Mouse (Mus musculus) thymus, postnatal 36 days (tissue): ENCODE results near the gene Mef2d.
A peak's percentile ranks its signal among the peaks of the same experiment; 100 is the strongest.

ENCODE experiments used
- DNase-seq, 2 experiments: peaks; one replicate each; pipeline ENCODE4 v3.0.0; 2022; ENCODE audit warnings: mixed read lengths in 2 of 2

The Mef2d gene

GRCm38 (mm10) chr3:88141787-88142523 is at the start of gene Mef2d:
Gene Mef2d (plus strand): TSS chr3:88142372.
- peak; percentile 94 to 97 for DNase-seq

DNA sequence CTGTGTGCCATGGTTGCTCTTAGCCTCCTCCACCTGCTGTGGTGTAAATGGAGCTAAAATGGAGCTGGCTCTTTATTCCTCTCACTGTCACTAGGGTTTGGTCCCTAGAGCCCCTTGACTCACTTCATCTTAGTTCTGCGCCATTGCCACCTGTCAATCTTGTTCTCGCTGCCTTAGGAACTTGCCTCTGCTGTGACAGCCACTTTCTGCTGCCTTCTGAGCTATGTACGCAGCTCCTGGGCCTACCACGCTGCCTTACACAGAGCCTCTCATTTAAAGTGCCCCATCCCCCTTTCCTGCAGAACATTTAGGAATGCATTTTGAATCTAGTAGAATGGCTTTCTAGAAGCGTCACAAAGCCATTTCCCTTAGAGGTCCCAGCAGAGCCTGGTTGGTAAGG is 48.0 kb upstream of the Mef2d start:
- no peak for DNase-seq

GRCm38 (mm10) chr3:88097666-88098065 is 44.5 kb upstream of the Mef2d start:
- no peak for DNase-seq

- no peak for DNase-seq
These were observed 41.9 kb upstream of the Mef2d start for GRCm38 (mm10) chr3:88100251-88100650.

DNA sequence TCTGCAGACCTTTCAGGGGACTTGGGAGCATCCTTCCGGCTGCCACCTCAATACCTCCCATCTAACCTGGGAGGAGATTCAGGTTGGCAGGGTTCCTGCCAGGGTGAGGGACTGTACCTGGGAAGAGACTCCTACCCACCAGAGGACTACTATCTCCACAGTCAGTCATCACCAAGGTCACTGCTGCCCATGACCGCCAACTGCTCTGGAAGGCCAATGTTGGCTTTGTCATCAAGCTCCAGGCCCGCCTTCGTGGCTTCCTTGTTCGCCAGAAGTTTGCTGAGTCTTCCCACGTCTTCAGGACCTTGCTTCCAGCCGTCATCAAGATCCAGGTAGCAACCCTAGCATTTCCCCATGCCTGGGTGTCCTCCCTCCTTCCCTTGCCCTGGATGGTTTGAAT is 40.4 kb upstream of the Mef2d start:
- no peak for DNase-seq

GRCm38 (mm10) chr3:88102196-88102595 is 40.0 kb upstream of the Mef2d start:
- DNase-seq, result no peak

DNA sequence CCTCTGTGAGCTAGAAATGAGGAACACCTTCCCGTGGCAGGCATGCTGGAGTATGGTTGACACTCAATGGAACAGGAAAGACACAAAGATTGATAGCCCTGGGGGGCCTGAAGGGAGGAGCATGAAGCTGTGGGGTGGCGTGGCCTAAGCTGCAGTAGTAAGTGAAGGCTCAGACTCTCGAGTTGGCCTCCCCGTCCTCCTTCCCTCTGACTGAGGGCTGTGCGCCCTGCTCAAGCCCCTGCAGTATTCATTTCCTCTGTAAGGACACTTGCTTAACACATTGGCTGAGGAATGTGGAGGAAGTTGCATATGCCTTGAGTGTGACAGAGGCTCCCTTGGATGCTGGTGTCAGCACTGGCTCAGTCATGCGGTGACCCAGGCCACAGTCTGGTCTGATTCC is 39.6 kb upstream of the Mef2d start:
- DNase-seq, result no peak

DNA sequence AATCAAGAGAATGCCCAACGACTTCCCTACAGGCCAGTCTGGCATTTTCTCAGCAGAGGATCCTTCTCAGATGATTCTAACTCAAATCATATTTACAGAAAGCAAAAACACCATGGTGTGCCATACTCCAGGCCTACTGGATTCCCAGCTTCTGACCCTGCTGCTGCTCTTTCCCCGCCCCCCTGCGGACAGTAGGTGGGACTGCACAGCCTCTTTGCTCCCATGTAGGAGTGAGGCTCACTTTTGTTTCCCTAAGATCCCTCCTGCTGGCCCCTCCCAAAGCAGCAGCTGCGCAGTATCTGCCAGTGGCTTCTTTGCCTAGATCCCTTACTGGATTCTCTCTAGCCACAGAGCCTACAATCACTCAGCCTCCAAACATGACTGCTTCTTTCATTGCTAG is 36.0 kb upstream of the Mef2d start:
- DNase-seq, result no peak

DNA sequence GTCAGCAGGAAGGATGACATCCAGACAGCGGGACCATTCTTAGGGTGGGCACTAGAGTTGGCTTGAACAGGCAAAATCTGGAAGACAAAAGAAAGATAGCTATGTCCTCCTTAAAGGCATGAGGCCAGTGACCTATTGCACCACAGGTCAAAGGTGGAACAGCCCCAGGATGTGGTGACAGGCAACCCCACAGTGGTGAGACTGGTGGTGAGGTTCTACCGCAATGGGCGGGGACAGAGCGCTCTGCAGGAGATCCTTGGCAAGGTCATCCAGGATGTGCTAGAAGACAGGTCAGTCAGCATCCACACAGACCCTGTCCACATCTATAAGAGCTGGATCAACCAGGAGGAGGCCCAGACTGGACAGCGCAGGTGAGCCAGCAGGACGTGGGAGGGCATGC is 33.0 kb upstream of the Mef2d start:
- no peak for DNase-seq

DNA sequence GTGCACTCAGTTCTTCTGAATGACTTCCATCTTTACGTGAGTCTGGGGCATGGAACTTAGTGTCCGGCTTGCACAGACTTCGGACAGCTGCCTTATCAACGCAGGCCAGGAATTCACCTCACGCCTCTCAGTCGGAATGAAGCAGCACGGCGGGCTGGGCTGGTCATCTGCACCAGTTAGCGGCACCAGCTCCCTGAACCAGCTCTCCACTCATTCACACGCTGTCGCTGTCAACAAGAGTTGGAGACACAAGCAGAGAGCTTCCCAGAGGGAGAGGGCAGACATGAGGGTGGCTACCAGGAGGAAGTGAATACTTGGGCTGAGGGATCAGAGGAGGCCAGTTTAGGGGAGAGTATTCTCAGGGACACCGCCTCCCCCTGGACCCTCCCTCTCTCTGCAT is 27.8 kb upstream of the Mef2d start:
- DNase-seq, result no peak

DNA sequence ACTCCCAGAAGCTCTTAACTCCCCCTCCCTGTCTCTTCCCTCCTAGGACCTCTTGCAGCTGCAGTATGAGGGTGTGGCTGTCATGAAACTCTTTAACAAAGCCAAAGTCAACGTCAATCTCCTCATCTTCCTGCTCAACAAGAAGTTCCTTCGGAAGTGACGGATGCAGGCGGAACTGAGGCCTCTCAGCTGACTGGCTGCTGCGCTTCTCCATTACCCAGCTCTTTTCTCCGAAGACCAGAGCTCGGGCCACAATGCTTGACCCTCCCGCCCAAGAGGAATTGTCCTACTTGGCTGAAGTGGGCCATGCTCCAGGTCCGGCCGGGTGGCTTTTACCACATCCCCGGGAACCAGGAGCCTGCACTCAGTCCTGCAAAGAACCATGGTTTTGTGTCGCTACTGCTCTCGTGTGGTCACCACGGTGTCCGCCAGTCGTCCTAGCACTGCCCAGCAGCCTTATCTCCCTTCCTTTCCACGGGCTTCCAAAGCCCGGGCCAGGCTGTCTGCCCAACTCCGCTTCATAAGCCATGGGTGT is 22.0 kb upstream of the Mef2d start:
- DNase-seq, result no peak

DNA sequence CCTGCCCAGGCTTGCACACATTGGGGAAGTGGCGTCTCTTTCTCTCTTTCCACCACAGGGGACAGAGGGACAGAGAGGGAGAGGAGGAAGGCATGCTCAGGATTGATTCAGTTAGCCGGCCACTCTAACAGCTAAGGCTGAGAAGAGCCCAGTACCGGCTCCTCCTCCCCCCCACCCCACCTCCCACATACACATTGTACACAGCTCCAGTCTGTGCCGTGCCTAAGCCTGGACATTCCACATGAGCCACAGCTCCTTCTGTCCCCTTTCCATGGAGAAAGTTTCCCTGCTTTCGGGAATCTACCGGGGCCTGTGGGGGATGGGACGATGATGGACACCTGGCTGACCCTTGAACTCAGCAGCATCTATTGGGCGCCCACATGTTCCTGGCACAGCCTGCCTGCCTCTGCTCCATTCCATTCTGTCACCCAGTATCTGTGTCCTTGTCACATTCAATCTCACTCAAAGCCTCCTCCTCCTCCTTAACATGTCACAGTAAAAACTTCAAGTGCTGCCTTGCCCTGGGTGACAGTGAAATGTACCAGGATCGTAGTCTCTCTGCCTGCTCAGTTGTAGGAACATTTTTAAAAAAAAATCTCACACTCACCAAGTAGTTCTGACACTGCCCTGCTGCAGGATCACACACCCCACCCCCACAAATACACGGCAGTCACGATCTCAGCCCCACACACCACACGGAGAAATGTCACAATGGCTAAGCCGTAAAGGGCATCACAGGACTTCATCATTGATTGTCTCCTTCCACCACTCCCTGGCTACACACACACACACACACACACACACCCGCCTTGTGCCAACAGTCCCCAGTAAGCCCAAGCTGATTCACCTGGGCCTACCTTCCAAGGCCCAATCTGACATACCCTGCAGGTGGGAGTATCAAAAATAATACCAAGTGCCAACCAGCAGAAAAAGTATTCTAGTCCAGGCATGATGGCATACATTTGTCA is 20.7 kb upstream of the Mef2d start:
- DNase-seq, result no peak

- DNase-seq, result no peak
These were observed 17.0 kb upstream of the Mef2d start for GRCm38 (mm10) chr3:88125195-88125594.

- DNase-seq, result no peak
These were observed 16.0 kb upstream of the Mef2d start for GRCm38 (mm10) chr3:88126181-88126580.

DNA sequence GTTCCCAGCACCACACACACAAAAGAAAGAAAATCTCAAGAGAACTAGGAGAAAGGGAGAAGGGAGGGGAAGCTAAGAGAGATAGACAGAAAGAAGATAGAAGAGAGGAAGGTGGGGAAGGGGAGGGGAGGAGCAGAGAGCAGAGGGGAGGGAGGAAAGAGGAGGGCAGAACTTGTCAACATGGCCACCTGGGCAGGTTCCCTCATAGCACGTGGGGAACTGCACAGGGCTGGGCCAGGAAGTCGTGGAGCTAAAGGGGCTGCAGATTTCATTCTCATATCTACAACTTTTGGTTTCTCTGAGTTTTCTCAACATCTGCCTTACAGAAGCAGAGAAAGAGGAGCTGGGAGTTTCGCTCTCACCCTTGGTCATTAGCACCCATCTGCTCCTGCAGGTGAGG is 14.5 kb upstream of the Mef2d start:
- DNase-seq, result peak in 1 of 2 experiments; percentile 48

DNA sequence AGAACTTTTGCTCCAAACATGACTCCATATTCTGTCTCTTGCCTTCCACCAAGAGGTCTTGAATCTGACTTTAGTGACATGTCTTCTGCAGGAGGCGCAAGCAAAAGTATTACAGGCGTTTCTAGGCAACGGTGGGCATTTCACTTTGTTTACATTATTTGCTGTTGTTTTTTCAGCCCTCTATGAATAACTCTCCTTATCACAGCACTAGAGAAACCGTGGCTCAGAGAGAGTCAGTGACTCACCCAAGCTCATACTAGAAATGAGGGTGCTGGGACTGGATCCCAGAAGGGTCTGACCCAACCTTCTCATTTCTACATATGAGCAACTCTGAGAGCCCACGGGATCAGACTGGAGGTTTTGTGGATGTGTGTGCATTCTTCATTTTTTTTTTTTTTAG is 14.1 kb upstream of the Mef2d start:
- DNase-seq, result no peak

- no peak for DNase-seq
These were observed 13.2 kb upstream of the Mef2d start for GRCm38 (mm10) chr3:88129006-88129405.

DNA sequence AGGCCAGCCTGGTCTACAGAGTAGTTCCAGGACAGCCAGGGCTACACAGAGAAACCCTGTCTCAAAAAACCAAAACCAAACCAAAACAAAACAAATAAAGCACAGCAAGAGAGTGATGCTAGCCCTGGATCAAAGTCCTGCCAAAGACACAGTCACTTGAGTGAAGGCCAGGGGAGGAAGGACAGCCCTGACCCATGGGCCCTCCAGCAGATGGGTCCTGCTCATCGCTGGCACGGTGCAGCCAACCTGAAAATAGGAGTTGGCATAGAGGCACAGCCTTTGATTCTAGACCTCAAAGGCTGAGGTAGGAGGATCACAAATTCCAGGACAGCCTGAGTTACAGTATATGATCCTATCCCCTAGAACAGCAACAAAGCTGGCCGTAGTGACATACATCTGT is 11.1 kb upstream of the Mef2d start:
- no peak for DNase-seq

DNA sequence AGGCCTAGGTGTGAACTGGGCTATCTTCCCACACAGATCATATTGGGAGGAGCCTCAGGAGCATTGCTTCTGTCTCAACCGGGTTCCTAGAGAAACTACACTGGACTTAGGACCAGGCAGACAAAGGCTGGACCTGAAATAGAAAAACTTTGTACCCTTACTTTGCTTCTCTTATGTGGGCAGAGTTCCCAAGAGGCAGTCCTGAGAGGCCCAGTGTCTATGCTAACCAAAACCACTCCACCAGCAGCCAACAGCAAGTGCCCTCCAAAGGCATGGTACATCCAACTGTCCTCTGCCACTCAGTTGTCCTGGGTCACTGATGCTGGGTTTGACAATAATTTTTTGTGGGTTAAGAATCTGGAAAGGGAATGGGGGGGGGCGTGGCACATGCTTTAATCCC is 9.7 kb upstream of the Mef2d start:
- DNase-seq, result no peak

GRCm38 (mm10) chr3:88133187-88133771 is 8.9 kb upstream of the Mef2d start:
- DNase-seq, result peak; percentile 24 to 36

DNA sequence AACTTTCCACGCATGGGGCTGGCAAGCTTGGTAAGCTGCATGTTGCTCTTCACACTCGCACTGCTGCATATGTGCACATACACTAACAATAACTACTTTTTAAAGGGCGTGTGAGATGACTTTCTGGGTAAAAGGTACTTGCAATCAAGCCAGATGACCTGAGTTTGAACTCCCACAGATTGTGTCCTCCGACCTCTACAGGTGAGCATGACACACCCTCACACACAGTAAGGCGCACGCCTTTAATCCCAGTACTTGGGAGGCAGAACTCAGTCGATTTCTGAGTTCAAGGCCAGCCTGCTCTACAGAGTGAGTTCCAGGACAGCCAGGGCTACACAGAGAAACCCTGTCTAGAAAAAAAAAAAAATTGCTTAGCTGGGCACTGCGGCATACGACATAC is 5.8 kb upstream of the Mef2d start:
- no peak for DNase-seq

DNA sequence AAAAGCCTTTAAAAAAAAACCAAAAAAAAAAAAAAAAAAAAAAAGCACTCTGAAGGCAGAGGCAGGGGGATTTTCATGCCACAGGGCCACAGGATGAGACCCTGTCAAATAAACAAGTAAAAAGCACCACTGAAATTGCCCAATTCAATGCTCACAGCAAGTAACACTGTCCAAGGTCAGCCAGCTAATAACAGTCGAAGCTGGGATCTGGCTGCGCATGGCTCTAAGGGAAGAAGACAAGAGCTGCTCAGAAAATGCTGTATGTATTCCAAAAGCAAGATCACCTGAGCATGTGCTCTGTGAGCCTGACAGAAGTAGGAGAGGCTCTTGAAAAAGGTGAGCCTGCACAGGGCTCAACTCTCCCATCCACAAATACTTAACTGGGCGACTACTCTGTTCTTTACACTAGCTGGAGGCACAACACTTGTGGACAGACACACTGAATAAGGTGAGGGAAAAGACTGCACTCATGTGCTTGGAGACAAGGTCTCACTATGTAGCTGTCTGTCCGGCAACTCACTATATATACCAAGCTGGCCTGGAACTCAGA is 5.2 kb upstream of the Mef2d start:
- no peak for DNase-seq

- no peak for DNase-seq
These were observed 4.4 kb upstream of the Mef2d start for GRCm38 (mm10) chr3:88137821-88138220.
